Mouse (Mus musculus): ENCODE results near the gene Bcl3. TPM values are rescaled to one million over a fixed set of nuclear protein-coding genes. Genes with fewer than 3 reads are reported as not detected.

Bcl3 gene
- polyA plus RNA-seq, 1 experiment, result 0.42 TPM

DNA sequence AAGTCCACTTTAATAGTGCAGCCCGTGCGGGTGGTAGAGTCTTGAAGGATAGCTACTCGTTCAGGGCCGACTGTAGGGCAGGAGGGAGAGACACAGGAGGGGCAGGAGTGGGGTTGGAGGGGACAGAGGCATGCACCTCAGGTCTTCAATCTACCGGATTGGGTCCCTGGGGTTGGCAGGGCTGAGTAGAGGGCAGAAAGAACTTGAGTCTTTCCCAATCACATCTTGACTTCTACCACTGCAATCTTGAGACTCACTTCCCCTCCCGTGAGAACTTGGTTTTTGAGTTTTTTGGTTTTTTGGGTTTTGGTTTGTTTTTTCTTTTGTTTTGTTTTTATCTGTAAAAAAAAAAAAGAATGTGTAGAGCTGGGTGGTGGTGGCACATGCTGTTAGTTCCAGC lies 33.7 kb upstream of the Bcl3 start:
- H3K27ac ChIP-seq (ENCODE audit: insufficient read depth, low read length), result no peak overlapping the region
- TF ChIP-seq POLR2A (IDR thresholded peaks at IDR 0.05; ENCODE audit: extremely low read depth, insufficient read depth, low read length), result no peak
- TF ChIP-seq CTCF (IDR thresholded peaks at IDR 0.05; ENCODE audit: extremely low read depth, insufficient read depth, low read length), result no peak
- no peak overlapping the region for H3K4me3 ChIP-seq (ENCODE audit: insufficient read depth, low read length)
- no peaks in the 10 kb centered on the region for H3K4me1 ChIP-seq (ENCODE audit: control insufficient read depth, insufficient read depth, low read length)

DNA sequence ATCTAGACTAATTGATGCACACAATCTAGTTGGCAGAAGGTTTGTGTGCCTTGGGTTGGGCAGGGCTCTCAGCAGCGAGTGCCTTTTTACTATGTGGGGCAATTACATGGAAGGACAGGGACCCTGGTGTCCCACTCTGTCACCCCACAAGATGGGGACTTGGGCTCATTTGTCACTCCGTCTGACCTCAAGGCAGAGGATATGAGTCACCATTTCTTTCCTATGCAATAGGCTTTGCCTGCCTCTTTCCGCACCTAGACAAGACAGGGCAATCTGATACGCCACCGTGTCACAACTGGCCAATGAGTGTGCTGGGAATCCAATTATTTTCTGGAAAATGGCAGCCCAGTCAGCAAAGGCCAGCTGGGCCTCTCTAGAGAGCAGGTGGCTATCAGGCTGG lies 33.1 kb upstream of the Bcl3 start:
- no peaks in the 10 kb centered on the region for H3K4me1 ChIP-seq (ENCODE audit: control insufficient read depth, insufficient read depth, low read length)
- TF ChIP-seq CTCF (IDR thresholded peaks at IDR 0.05; ENCODE audit: extremely low read depth, insufficient read depth, low read length) (no peak), POLR2A (IDR thresholded peaks at IDR 0.05; ENCODE audit: extremely low read depth, insufficient read depth, low read length) (no peak)
- H3K27ac ChIP-seq (ENCODE audit: insufficient read depth, low read length), result no peak overlapping the region
- no peak overlapping the region for H3K4me3 ChIP-seq (ENCODE audit: insufficient read depth, low read length)

DNA sequence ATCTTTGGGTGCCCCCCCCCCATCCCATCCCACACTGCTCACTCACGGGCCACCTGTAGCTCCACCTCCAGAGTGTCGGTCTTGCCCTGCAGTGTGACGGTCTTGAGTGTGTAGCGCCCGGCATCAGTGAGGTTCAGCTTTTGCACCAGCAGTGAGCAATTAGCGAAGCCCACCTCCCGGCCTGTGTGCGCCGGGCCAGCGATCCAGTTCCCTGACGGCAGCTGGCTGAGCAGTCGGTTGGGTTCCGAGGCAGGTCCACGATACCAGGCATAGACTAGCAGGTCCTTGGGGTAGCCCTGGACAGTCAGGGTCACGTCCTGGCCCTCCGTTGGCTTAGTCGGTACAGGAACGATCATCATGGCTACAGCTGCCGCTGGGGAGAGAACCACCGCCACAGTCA lies 31.0 kb upstream of the Bcl3 start:
- no peak overlapping the region for H3K4me3 ChIP-seq (ENCODE audit: insufficient read depth, low read length)
- H3K27ac ChIP-seq (ENCODE audit: insufficient read depth, low read length), result no peak overlapping the region
- TF ChIP-seq CTCF (IDR thresholded peaks at IDR 0.05; ENCODE audit: extremely low read depth, insufficient read depth, low read length) (no peak), POLR2A (IDR thresholded peaks at IDR 0.05; ENCODE audit: extremely low read depth, insufficient read depth, low read length) (no peak)
- H3K4me1 ChIP-seq (ENCODE audit: control insufficient read depth, insufficient read depth, low read length), result no peaks in the 10 kb centered on the region

DNA sequence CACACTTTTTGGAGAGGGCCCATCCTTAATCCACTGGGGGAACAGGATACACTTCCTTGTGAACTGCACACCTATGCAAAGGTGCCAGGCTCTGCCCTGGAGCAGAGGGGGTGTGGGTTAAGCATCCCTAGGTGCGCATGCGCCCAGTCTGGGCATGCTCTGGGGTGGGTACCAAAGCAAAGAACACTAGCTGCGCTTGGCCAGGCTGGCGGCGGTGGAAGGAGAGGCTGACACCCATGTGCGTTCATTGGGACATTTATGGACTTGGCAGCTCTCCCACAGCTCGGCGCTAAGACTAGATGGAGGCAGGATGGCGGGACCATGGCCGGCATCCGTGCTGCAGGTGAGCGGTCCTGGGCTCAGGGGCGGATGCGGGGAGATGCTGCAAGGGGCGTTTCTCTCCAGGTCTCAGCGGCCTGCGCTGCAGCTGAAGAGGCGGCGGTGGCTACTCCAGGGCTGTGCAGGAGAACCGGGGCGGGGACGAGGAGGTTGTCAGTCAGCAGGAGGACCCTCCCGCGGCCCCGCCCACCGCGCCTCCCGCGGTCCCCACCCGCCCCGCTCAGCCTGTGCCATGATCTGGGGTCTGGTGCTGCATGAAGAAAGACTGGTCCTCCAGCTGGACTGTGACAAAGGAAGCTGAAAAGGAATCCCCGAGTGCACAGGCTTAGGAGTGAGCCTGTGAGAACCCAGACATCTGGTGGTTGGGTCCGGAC lies 29.4 kb upstream of the Bcl3 start, which contains the start of gene Gm19345:
Gene Gm19345, plus strand, starts transcription at position 146 of the 713 bp plus-strand sequence.
- Histone ChIP-seq H3K4me3 (ENCODE audit: insufficient read depth, low read length) (peak within 1 kb of the TSS; percentile 36), H3K4me1 (ENCODE audit: control insufficient read depth, insufficient read depth, low read length) (no peaks in the 10 kb centered on the region), H3K27ac (ENCODE audit: insufficient read depth, low read length) (no peak within 1 kb of the TSS)
- TF ChIP-seq POLR2A (IDR thresholded peaks at IDR 0.05; ENCODE audit: extremely low read depth, insufficient read depth, low read length) (peak; percentile 11; the same call in 1 of the 2 replicates), CTCF (IDR thresholded peaks at IDR 0.05; ENCODE audit: extremely low read depth, insufficient read depth, low read length) (no peak)

DNA sequence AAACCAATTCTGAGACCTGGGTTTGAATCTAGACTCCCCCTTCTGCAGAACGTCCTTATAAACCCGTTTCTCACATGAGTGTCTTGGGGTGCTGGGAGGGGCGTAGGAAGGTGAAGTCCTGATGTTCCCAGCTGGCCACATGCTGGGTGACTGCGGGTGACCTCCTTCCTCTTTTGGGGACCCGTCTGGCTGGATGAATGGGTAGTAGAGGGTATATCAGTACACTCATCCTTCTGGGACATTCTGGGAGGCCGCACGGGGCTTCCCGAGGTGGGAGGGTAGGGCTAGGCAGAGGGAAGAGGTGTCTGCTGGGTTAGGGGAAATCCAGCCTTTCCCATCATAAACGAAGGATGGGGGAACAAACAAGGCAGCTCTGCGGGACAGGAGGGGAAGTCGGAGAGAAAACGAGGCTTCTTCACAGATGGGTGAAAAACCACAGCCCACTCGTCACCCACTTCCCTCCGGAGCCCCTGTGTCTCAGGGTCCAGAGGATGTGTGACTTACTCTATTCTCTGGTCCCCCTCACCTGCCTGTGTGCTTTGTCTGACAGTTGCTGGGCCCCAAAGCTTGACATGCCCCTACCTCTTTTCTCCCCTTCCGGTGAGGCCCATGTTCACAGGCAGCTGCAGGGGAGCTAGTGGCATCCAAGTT lies 22.1 kb upstream of the Bcl3 start:
- H3K27ac ChIP-seq (ENCODE audit: insufficient read depth, low read length), result no peak overlapping the region
- H3K4me1 ChIP-seq (ENCODE audit: control insufficient read depth, insufficient read depth, low read length), result no peaks in the 10 kb centered on the region
- H3K4me3 ChIP-seq (ENCODE audit: insufficient read depth, low read length), result no peak overlapping the region
- TF ChIP-seq POLR2A (IDR thresholded peaks at IDR 0.05; ENCODE audit: extremely low read depth, insufficient read depth, low read length), result no peak
- TF ChIP-seq CTCF (IDR thresholded peaks at IDR 0.05; ENCODE audit: extremely low read depth, insufficient read depth, low read length), result no peak

DNA sequence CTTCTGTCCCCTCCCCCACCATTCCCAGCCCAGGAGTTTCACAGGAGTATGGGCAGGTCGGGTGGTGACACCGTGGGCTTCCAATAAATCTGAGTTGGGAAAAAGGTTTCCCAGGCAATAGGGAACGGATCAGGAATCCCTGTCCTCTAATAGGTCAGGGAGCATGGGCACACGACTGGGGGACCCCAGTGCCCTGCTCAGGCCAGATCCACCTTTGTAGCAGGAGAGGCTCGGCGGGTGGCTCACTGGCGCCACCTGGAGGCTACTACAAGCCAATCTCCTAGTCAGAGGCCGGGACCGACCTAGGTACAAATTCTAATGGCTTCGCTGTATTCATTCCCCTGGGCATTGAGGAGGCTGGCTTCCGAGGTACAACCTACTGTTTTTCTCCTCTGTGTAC lies 21.0 kb upstream of the Bcl3 start:
- Histone ChIP-seq H3K4me1 (ENCODE audit: control insufficient read depth, insufficient read depth, low read length) (no peaks in the 10 kb centered on the region), H3K4me3 (ENCODE audit: insufficient read depth, low read length) (no peak overlapping the region), H3K27ac (ENCODE audit: insufficient read depth, low read length) (no peak overlapping the region)
- TF ChIP-seq POLR2A (IDR thresholded peaks at IDR 0.05; ENCODE audit: extremely low read depth, insufficient read depth, low read length), result no peak
- peak; percentile 41 for TF ChIP-seq CTCF (IDR thresholded peaks at IDR 0.05; ENCODE audit: extremely low read depth, insufficient read depth, low read length)

DNA sequence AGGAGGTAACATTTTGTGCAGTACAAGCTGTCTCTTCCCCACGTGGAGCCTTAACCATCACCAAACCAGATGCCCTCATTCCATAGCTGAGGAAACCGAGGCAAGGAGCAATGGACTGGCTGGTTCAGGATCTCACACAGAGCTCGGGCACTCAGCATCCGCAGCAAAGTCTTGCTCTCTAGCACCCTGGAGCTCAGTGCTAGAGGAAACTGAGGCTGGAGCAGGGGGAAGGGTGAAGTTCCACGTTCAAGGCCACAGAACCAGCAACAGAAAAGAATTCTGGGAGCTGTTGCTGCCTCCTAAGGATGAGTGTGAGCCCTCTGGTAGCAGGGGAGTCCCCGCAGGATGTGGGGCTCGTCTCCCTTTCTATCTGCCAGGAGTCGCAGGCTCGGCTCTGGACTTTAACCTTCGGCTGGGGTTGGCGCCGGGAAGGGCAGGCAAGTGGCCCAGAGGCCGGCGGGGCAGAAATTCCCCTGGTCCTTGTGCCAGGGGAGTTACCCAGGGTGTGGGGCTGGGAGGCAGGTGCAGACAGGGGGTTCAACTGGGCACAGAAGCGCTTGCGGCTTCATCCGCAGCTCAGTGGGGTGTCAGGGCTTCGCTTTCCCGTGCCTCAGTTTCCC lies 20.4 kb upstream of the Bcl3 start:
- H3K27ac ChIP-seq (ENCODE audit: insufficient read depth, low read length), result no peak overlapping the region
- H3K4me1 ChIP-seq (ENCODE audit: control insufficient read depth, insufficient read depth, low read length), result no peaks in the 10 kb centered on the region
- H3K4me3 ChIP-seq (ENCODE audit: insufficient read depth, low read length), result no peak overlapping the region
- TF ChIP-seq POLR2A (IDR thresholded peaks at IDR 0.05; ENCODE audit: extremely low read depth, insufficient read depth, low read length), result no peak
- TF ChIP-seq CTCF (IDR thresholded peaks at IDR 0.05; ENCODE audit: extremely low read depth, insufficient read depth, low read length), result no peak

DNA sequence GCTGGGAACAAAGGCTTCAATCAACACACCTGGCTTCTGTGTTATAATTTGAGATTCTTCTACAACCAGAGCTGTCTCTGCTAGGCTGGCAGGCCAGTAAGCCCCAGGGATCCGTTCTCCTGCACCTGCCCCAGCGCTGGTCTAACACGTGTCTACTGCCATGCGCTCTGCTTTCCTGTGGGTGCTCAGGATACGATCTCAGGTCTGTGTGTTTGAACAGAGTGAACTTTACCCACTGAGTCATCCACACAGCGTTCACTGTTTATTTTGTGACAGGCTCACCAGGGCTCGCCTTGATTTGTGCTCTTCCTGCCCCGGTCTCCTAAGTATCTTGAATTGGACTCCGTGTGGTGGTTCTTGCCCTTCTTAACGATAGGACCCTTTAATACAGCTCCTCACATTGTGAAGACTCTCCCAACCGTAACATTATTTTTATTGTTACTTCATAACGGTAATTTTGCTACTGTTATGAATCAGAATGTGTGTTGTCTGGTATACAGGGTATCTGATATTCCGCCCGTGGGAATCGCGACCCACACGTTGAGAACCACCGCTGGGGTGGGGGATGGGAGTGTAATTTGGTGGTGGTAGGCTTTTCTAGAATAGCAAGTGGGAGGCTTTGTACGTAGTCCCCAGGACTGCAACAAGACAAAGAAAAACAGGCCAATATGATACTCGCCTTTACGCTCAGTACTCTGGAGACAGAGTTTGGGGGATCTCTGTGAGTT lies 19.3 kb upstream of the Bcl3 start:
- no peak overlapping the region for H3K27ac ChIP-seq (ENCODE audit: insufficient read depth, low read length)
- TF ChIP-seq POLR2A (IDR thresholded peaks at IDR 0.05; ENCODE audit: extremely low read depth, insufficient read depth, low read length) (no peak), CTCF (IDR thresholded peaks at IDR 0.05; ENCODE audit: extremely low read depth, insufficient read depth, low read length) (no peak)
- H3K4me1 ChIP-seq (ENCODE audit: control insufficient read depth, insufficient read depth, low read length), result no peaks in the 10 kb centered on the region
- no peak overlapping the region for H3K4me3 ChIP-seq (ENCODE audit: insufficient read depth, low read length)

DNA sequence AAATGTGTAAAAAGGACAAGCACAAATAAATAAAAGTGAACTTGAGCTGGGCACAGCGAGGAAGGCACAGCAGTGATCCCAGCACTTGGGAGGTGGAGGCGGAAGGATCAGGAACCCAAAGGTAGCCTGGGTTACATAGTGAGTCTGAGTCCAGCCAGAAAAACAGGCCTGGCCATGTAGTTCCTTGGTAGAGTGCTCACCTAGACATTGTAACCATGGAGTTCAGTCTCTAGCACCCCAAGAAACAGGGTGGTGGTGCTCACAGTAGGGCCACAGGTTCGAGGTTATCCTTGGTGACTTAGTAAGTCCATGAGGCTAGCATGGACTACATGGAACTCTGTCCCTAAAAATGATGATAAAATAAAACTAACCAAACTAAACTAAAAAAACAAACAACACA lies 18.4 kb upstream of the Bcl3 start:
- no peak for TF ChIP-seq POLR2A (IDR thresholded peaks at IDR 0.05; ENCODE audit: extremely low read depth, insufficient read depth, low read length)
- H3K27ac ChIP-seq (ENCODE audit: insufficient read depth, low read length), result no peak overlapping the region
- H3K4me1 ChIP-seq (ENCODE audit: control insufficient read depth, insufficient read depth, low read length), result no peaks in the 10 kb centered on the region
- H3K4me3 ChIP-seq (ENCODE audit: insufficient read depth, low read length), result no peak overlapping the region

Measured in cortical plate, adult 2 months (tissue).